Mouse (Mus musculus) limb, embryonic 13.5 days (tissue): ENCODE results near the gene Polr2f. TPM values are rescaled to one million over a fixed set of nuclear protein-coding genes. Genes with fewer than 3 reads are reported as not detected.

Experiments
- ATAC-seq: fragments of 200-750 bp; cut with Nextera tagmentation; 2 replicates; pipeline ENCODE4 v1.8.0; 2017; ENCODE audit warnings: low read depth, moderate number of reproducible peaks, moderate TSS enrichment; ENCODE audit not compliant: low FRiP score
- H3K27ac ChIP-seq: fragments of 300-500 bp; sonication (generic); 2 replicates; pipeline ENCODE4 v1.5.1; 2015; ENCODE audit warnings: inconsistent platforms, mild to moderate bottlenecking, moderate library complexity
- H3K27me3 ChIP-seq: fragments of 300-500 bp; sonication (generic); 2 replicates; pipeline ENCODE4 v1.6.1; 2015; ENCODE audit warnings: mild to moderate bottlenecking, inconsistent platforms
- H3K36me3 ChIP-seq: fragments of 300-500 bp; sonication (generic); 2 replicates; pipeline ENCODE4 v1.6.1; 2015; ENCODE audit warnings: inconsistent platforms, mild to moderate bottlenecking, moderate library complexity
- H3K4me1 ChIP-seq: fragments of 300-500 bp; sonication (generic); 2 replicates; pipeline ENCODE4 v1.6.1; 2015; ENCODE audit warnings: inconsistent platforms
- H3K4me2 ChIP-seq: fragments of 300-500 bp; sonication (generic); replicated peaks from 2 replicates; pipeline ENCODE4 v1.6.1; 2015; ENCODE audit warnings: inconsistent platforms, mild to moderate bottlenecking, moderate library complexity
- H3K4me3 ChIP-seq: fragments of 300-500 bp; sonication (generic); 2 replicates; pipeline ENCODE4 v1.5.1; 2015; ENCODE audit warnings: moderate library complexity, mild to moderate bottlenecking, inconsistent platforms
- H3K9ac ChIP-seq: fragments of 300-500 bp; sonication (generic); 2 replicates; pipeline ENCODE4 v1.6.1; 2015; ENCODE audit warnings: mild to moderate bottlenecking, inconsistent platforms
- H3K9me3 ChIP-seq: fragments of 300-500 bp; sonication (generic); 2 replicates; pipeline ENCODE4 v1.6.1; 2016; ENCODE audit warnings: inconsistent platforms
- WGBS: fragments of 180-500 bp; shearing (Covaris S2); methylation state at CpG from one replicate; pipeline ENCODE4 v1.1.7; 2015; 5-methylcytosine and 5-hydroxymethylcytosine counted together
- polyA plus RNA-seq: library from polyadenylated mRNA; unstranded; fragments of >200 nt; fragmentation: Nextera tagmentation; extraction: Ambion mirVana; gene quantifications from 2 replicates; pipeline ENCODE4 v1.2.1, GENCODE M21; 2015

Gene Polr2f
- polyA plus RNA-seq, 1 experiment from 2014 or later, result 293 TPM

GRCm38 (mm10) chr15:79164251-79164650, 23.4 kb downstream of the Polr2f start:
- no peaks in the 10 kb centered on the region for H3K36me3 ChIP-seq
- peak overlapping the region; percentile 57 for H3K4me2 ChIP-seq
- no peaks in the 10 kb centered on the region for H3K9me3 ChIP-seq
- 4% methylated on average over 12 of the region's 15 CpGs for WGBS
- peak overlapping the region; percentile 39; the same call in 1 of the 2 replicates for H3K9ac ChIP-seq
- peak overlapping the region; percentile 39 for H3K4me3 ChIP-seq
- peaks cover 79% of the 10 kb centered on the region for H3K27me3 ChIP-seq
- ATAC-seq, result no peak
- peaks cover 20% of the 10 kb centered on the region for H3K4me1 ChIP-seq
- no peak overlapping the region for H3K27ac ChIP-seq

GRCm38 (mm10) chr15:79165140-79165539, 24.3 kb downstream of the Polr2f start, which contains the start of gene Sox10:
Gene Sox10, minus strand, starts transcription at chr15:79165240.
- Histone ChIP-seq H3K27ac (no peak within 1 kb of the TSS), H3K9me3 (no peaks in the 10 kb centered on the region), H3K4me3 (peak within 1 kb of the TSS; percentile 39), H3K4me1 (peaks cover 20% of the 10 kb centered on the region), H3K4me2 (peak within 1 kb of the TSS; percentile 57), H3K36me3 (no peaks in the 10 kb centered on the region), H3K27me3 (peaks cover 70% of the 10 kb centered on the region), H3K9ac (peak within 1 kb of the TSS; percentile 39; the same call in 1 of the 2 replicates)
- WGBS, result 56% methylated on average over 5 of the region's 5 CpGs
- no peak for ATAC-seq

GRCm38 (mm10) chr15:79166712-79167111, 25.9 kb downstream of the Polr2f start:
- 44% methylated on average over 8 of the region's 8 CpGs for WGBS

GRCm38 (mm10) chr15:79176905-79177304, 36.1 kb downstream of the Polr2f start:
- 55% methylated on average over 6 of the region's 6 CpGs for WGBS
- Histone ChIP-seq H3K27me3 (no peaks in the 10 kb centered on the region), H3K9me3 (no peaks in the 10 kb centered on the region), H3K27ac (no peak overlapping the region), H3K4me1 (peaks cover 8% of the 10 kb centered on the region; the same call in 1 of the 2 replicates), H3K4me3 (no peak overlapping the region), H3K4me2 (no peak overlapping the region), H3K36me3 (no peaks in the 10 kb centered on the region), H3K9ac (no peak overlapping the region)
- no peak for ATAC-seq

More at GRCm38 (mm10) chr15:79166712-79167111, 25.9 kb downstream of the Polr2f start:
- no peaks in the 10 kb centered on the region for H3K36me3 ChIP-seq
- no peaks in the 10 kb centered on the region for H3K9me3 ChIP-seq
- H3K4me1 ChIP-seq, result peaks cover 20% of the 10 kb centered on the region
- H3K27ac ChIP-seq, result no peak overlapping the region
- H3K4me2 ChIP-seq, result no peak overlapping the region; the same call in 1 of the 2 replicates
- no peak overlapping the region for H3K4me3 ChIP-seq
- ATAC-seq, result no peak
- no peak overlapping the region for H3K9ac ChIP-seq
- H3K27me3 ChIP-seq, result peaks cover 55% of the 10 kb centered on the region

- Histone ChIP-seq H3K9ac (no peak overlapping the region), H3K36me3 (no peaks in the 10 kb centered on the region), H3K27ac (no peak overlapping the region), H3K9me3 (no peaks in the 10 kb centered on the region), H3K27me3 (no peaks in the 10 kb centered on the region), H3K4me2 (no peak overlapping the region), H3K4me1 (no peaks in the 10 kb centered on the region), H3K4me3 (no peak overlapping the region)
- 88% methylated on average over 10 of the region's 10 CpGs for WGBS
- ATAC-seq, result no peak
Observed at GRCm38 (mm10) chr15:79185213-79185612, 44.4 kb downstream of the Polr2f start.

GRCm38 (mm10) chr15:79187819-79188218, 47.0 kb downstream of the Polr2f start:
- no peak overlapping the region for H3K9ac ChIP-seq
- 90% methylated on average over 8 of the region's 8 CpGs for WGBS
- H3K4me1 ChIP-seq, result peaks cover 3% of the 10 kb centered on the region; the same call in 1 of the 2 replicates
- no peak overlapping the region for H3K4me2 ChIP-seq
- H3K36me3 ChIP-seq, result no peaks in the 10 kb centered on the region
- no peak overlapping the region for H3K4me3 ChIP-seq
- H3K27ac ChIP-seq, result no peak overlapping the region
- no peak for ATAC-seq
- no peaks in the 10 kb centered on the region for H3K9me3 ChIP-seq
- no peaks in the 10 kb centered on the region for H3K27me3 ChIP-seq

GRCm38 (mm10) chr15:79191426-79191825, 50.6 kb downstream of the Polr2f start:
- no peak overlapping the region for H3K9ac ChIP-seq
- H3K27me3 ChIP-seq, result no peaks in the 10 kb centered on the region
- H3K4me1 ChIP-seq, result peaks cover 18% of the 10 kb centered on the region
- no peak overlapping the region for H3K4me3 ChIP-seq
- H3K36me3 ChIP-seq, result no peaks in the 10 kb centered on the region
- ATAC-seq, result no peak
- H3K9me3 ChIP-seq, result no peaks in the 10 kb centered on the region
- 93% methylated on average over 2 of the region's 2 CpGs for WGBS
- H3K27ac ChIP-seq, result no peak overlapping the region
- H3K4me2 ChIP-seq, result no peak overlapping the region

- no peak overlapping the region for H3K27ac ChIP-seq
- 90% methylated on average over 6 of the region's 6 CpGs for WGBS
- H3K36me3 ChIP-seq, result no peaks in the 10 kb centered on the region
- no peak for ATAC-seq
- H3K4me2 ChIP-seq, result no peak overlapping the region
- H3K4me1 ChIP-seq, result peaks cover 18% of the 10 kb centered on the region
- no peaks in the 10 kb centered on the region for H3K9me3 ChIP-seq
- H3K9ac ChIP-seq, result no peak overlapping the region
- no peak overlapping the region for H3K4me3 ChIP-seq
- no peaks in the 10 kb centered on the region for H3K27me3 ChIP-seq
Observed at GRCm38 (mm10) chr15:79192450-79192849, 51.6 kb downstream of the Polr2f start.

- Histone ChIP-seq H3K4me2 (peak overlapping the region; percentile 21), H3K9ac (peak overlapping the region; percentile 55), H3K27ac (peak overlapping the region; percentile 80), H3K4me3 (no peak overlapping the region), H3K4me1 (peaks cover 18% of the 10 kb centered on the region), H3K36me3 (no peaks in the 10 kb centered on the region), H3K9me3 (no peaks in the 10 kb centered on the region), H3K27me3 (no peaks in the 10 kb centered on the region)
- WGBS, result 43% methylated on average over 27 of the region's 27 CpGs
- ATAC-seq, result peak; percentile 48
Observed at GRCm38 (mm10) chr15:79192885-79193845, 52.4 kb downstream of the Polr2f start.

GRCm38 (mm10) chr15:79194048-79194447, 53.2 kb downstream of the Polr2f start:
- Histone ChIP-seq H3K4me1 (peaks cover 18% of the 10 kb centered on the region), H3K27me3 (no peaks in the 10 kb centered on the region), H3K4me2 (no peak overlapping the region), H3K9ac (peak overlapping the region; percentile 55; the same call in 1 of the 2 replicates), H3K27ac (0 out of 2 replicates have a peak overlapping the region, but pooled peaks have one; percentile 80), H3K4me3 (no peak overlapping the region), H3K9me3 (no peaks in the 10 kb centered on the region), H3K36me3 (no peaks in the 10 kb centered on the region)
- WGBS, result 74% methylated on average over 9 of the region's 9 CpGs
- no peak for ATAC-seq

- peaks cover 18% of the 10 kb centered on the region for H3K4me1 ChIP-seq
- H3K27ac ChIP-seq, result no peak overlapping the region
- H3K27me3 ChIP-seq, result no peaks in the 10 kb centered on the region
- H3K36me3 ChIP-seq, result no peaks in the 10 kb centered on the region
- no peak overlapping the region for H3K4me3 ChIP-seq
- WGBS, result 80% methylated on average over 2 of the region's 2 CpGs
- no peak for ATAC-seq
- no peak overlapping the region for H3K4me2 ChIP-seq
- H3K9me3 ChIP-seq, result no peaks in the 10 kb centered on the region
- H3K9ac ChIP-seq, result no peak overlapping the region
Observed at GRCm38 (mm10) chr15:79194946-79195345, 54.1 kb downstream of the Polr2f start.

GRCm38 (mm10) chr15:79195492-79195891, 54.7 kb downstream of the Polr2f start:
- ATAC-seq, result no peak
- H3K27ac ChIP-seq, result no peak overlapping the region
- H3K4me3 ChIP-seq, result no peak overlapping the region
- H3K36me3 ChIP-seq, result no peaks in the 10 kb centered on the region
- H3K4me1 ChIP-seq, result peaks cover 18% of the 10 kb centered on the region
- no peak overlapping the region for H3K4me2 ChIP-seq
- H3K9ac ChIP-seq, result no peak overlapping the region
- no peaks in the 10 kb centered on the region for H3K9me3 ChIP-seq
- WGBS, result 90% methylated on average over 8 of the region's 8 CpGs
- no peaks in the 10 kb centered on the region for H3K27me3 ChIP-seq
